Mouse (Mus musculus): ENCODE measurements around the gene Col17a1. TPM values are rescaled to one million over a fixed set of nuclear protein-coding genes. Genes with fewer than 3 reads are reported as not detected.

Gene Col17a1
- polyA plus RNA-seq, 1 experiment from 2014 or later: 0.13 TPM

- no peaks in the 10 kb centered on the region for H3K9me3 ChIP-seq
- H3K4me1 ChIP-seq (replicated peaks): no peaks in the 10 kb centered on the region
- H3K4me2 ChIP-seq: no peak overlapping the region
- no peaks in the 10 kb centered on the region for H3K27me3 ChIP-seq
- H3K9ac ChIP-seq: no peak overlapping the region
- no peak for ATAC-seq (ENCODE audit: low FRiP score, low read depth)
- no peak overlapping the region for H3K4me3 ChIP-seq
- no peak overlapping the region for H3K27ac ChIP-seq (replicated peaks)
- 75% methylated on average over 13 of the region's 13 CpGs for WGBS
- H3K36me3 ChIP-seq: no peaks in the 10 kb centered on the region
Measured at GRCm38 (mm10) chr19:47705080-47705771, 13.3 kb upstream of the Col17a1 start.

- WGBS: 87% methylated on average over 8 of the region's 8 CpGs
- no peak overlapping the region for H3K27ac ChIP-seq (replicated peaks)
- no peaks in the 10 kb centered on the region for H3K4me1 ChIP-seq (replicated peaks)
- no peak overlapping the region for H3K4me3 ChIP-seq
- no peaks in the 10 kb centered on the region for H3K9me3 ChIP-seq
- no peaks in the 10 kb centered on the region for H3K27me3 ChIP-seq
- no peaks in the 10 kb centered on the region for H3K36me3 ChIP-seq
- H3K9ac ChIP-seq: no peak overlapping the region
- no peak overlapping the region for H3K4me2 ChIP-seq
- ATAC-seq (ENCODE audit: low FRiP score, low read depth): no peak
Measured at GRCm38 (mm10) chr19:47700509-47700908, 8.6 kb upstream of the Col17a1 start.

- no peak for ATAC-seq (ENCODE audit: low FRiP score, low read depth)
- Histone ChIP-seq H3K36me3 (no peaks in the 10 kb centered on the region), H3K27ac (replicated peaks) (no peak overlapping the region), H3K9ac (no peak overlapping the region), H3K4me3 (no peak overlapping the region), H3K4me2 (no peak overlapping the region), H3K27me3 (no peaks in the 10 kb centered on the region), H3K9me3 (no peaks in the 10 kb centered on the region), H3K4me1 (replicated peaks) (no peaks in the 10 kb centered on the region)
- 74% methylated on average over 9 of the region's 9 CpGs for WGBS
Measured at GRCm38 (mm10) chr19:47699743-47700142, 7.8 kb upstream of the Col17a1 start.

GRCm38 (mm10) chr19:47698266-47698665 is 6.4 kb upstream of the Col17a1 start:
- Histone ChIP-seq H3K9me3 (no peaks in the 10 kb centered on the region), H3K36me3 (no peaks in the 10 kb centered on the region), H3K27me3 (no peaks in the 10 kb centered on the region), H3K4me2 (no peak overlapping the region), H3K9ac (no peak overlapping the region), H3K4me3 (no peak overlapping the region), H3K27ac (replicated peaks) (no peak overlapping the region), H3K4me1 (replicated peaks) (no peaks in the 10 kb centered on the region)
- 83% methylated on average over 9 of the region's 9 CpGs for WGBS
- no peak for ATAC-seq (ENCODE audit: low FRiP score, low read depth)

- 88% methylated on average over 11 of the region's 11 CpGs for WGBS
- H3K4me1 ChIP-seq (replicated peaks): no peaks in the 10 kb centered on the region
- H3K9me3 ChIP-seq: no peaks in the 10 kb centered on the region
- H3K4me3 ChIP-seq: no peak overlapping the region
- no peak for ATAC-seq (ENCODE audit: low FRiP score, low read depth)
- H3K36me3 ChIP-seq: no peaks in the 10 kb centered on the region
- no peak overlapping the region for H3K27ac ChIP-seq (replicated peaks)
- H3K4me2 ChIP-seq: no peak overlapping the region
- H3K9ac ChIP-seq: no peak overlapping the region
- H3K27me3 ChIP-seq: no peaks in the 10 kb centered on the region
Measured at GRCm38 (mm10) chr19:47697067-47697466, 5.2 kb upstream of the Col17a1 start.

- Histone ChIP-seq H3K27me3 (no peaks in the 10 kb centered on the region), H3K4me1 (replicated peaks) (no peaks in the 10 kb centered on the region), H3K36me3 (no peaks in the 10 kb centered on the region), H3K4me2 (no peak overlapping the region), H3K9ac (no peak overlapping the region), H3K27ac (replicated peaks) (no peak overlapping the region), H3K9me3 (no peaks in the 10 kb centered on the region), H3K4me3 (no peak overlapping the region)
- no peak for ATAC-seq (ENCODE audit: low FRiP score, low read depth)
- whole genome bisulfite sequencing: 92% methylated on average over 8 of the region's 8 CpGs
Measured at GRCm38 (mm10) chr19:47696411-47696810, 4.5 kb upstream of the Col17a1 start.

GRCm38 (mm10) chr19:47695725-47696124 is 3.8 kb upstream of the Col17a1 start:
- no peaks in the 10 kb centered on the region for H3K27me3 ChIP-seq
- no peak for ATAC-seq (ENCODE audit: low FRiP score, low read depth)
- H3K9ac ChIP-seq: no peak overlapping the region
- no peaks in the 10 kb centered on the region for H3K9me3 ChIP-seq
- no peaks in the 10 kb centered on the region for H3K36me3 ChIP-seq
- H3K4me1 ChIP-seq (replicated peaks): no peaks in the 10 kb centered on the region
- H3K4me3 ChIP-seq: no peak overlapping the region
- 92% methylated on average over 6 of the region's 6 CpGs for WGBS
- H3K4me2 ChIP-seq: no peak overlapping the region
- no peak overlapping the region for H3K27ac ChIP-seq (replicated peaks)

GRCm38 (mm10) chr19:47689592-47689991 is 2.3 kb downstream of the Col17a1 start:
- Histone ChIP-seq H3K4me1 (replicated peaks) (no peaks in the 10 kb centered on the region), H3K4me3 (no peak overlapping the region), H3K9ac (no peak overlapping the region), H3K4me2 (no peak overlapping the region), H3K9me3 (no peaks in the 10 kb centered on the region), H3K27ac (replicated peaks) (no peak overlapping the region), H3K36me3 (no peaks in the 10 kb centered on the region), H3K27me3 (no peaks in the 10 kb centered on the region)
- 89% methylated on average over 7 of the region's 7 CpGs for whole genome bisulfite sequencing
- no peak for ATAC-seq (ENCODE audit: low FRiP score, low read depth)

- Histone ChIP-seq H3K9ac (no peak overlapping the region), H3K9me3 (no peaks in the 10 kb centered on the region), H3K4me2 (no peak overlapping the region), H3K27ac (replicated peaks) (no peak overlapping the region), H3K4me3 (no peak overlapping the region), H3K36me3 (no peaks in the 10 kb centered on the region), H3K4me1 (replicated peaks) (no peaks in the 10 kb centered on the region), H3K27me3 (no peaks in the 10 kb centered on the region)
- 86% methylated on average over 12 of the region's 12 CpGs for WGBS
- ATAC-seq (ENCODE audit: low FRiP score, low read depth): no peak
Measured at GRCm38 (mm10) chr19:47678675-47679074, 13.2 kb downstream of the Col17a1 start.

- H3K4me1 ChIP-seq (replicated peaks): no peaks in the 10 kb centered on the region
- H3K27ac ChIP-seq (replicated peaks): no peak overlapping the region
- H3K36me3 ChIP-seq: no peaks in the 10 kb centered on the region
- H3K9ac ChIP-seq: no peak overlapping the region
- ATAC-seq (ENCODE audit: low FRiP score, low read depth): no peak
- no peak overlapping the region for H3K4me2 ChIP-seq
- H3K9me3 ChIP-seq: no peaks in the 10 kb centered on the region
- no peak overlapping the region for H3K4me3 ChIP-seq
- WGBS: 38% methylated on average over 8 of the region's 8 CpGs
- no peaks in the 10 kb centered on the region for H3K27me3 ChIP-seq
Measured at GRCm38 (mm10) chr19:47674419-47674818, 17.5 kb downstream of the Col17a1 start.

- Histone ChIP-seq H3K4me2 (no peak overlapping the region), H3K4me3 (no peak overlapping the region), H3K27me3 (no peaks in the 10 kb centered on the region), H3K4me1 (replicated peaks) (no peaks in the 10 kb centered on the region), H3K27ac (replicated peaks) (no peak overlapping the region), H3K9me3 (no peaks in the 10 kb centered on the region), H3K36me3 (no peaks in the 10 kb centered on the region), H3K9ac (no peak overlapping the region)
- WGBS: 72% methylated on average over 9 of the region's 9 CpGs
- no peak for ATAC-seq (ENCODE audit: low FRiP score, low read depth)
Measured at GRCm38 (mm10) chr19:47668399-47668798, 23.5 kb downstream of the Col17a1 start.

- no peaks in the 10 kb centered on the region for H3K9me3 ChIP-seq
- no peaks in the 10 kb centered on the region for H3K27me3 ChIP-seq
- no peak overlapping the region for H3K9ac ChIP-seq
- ATAC-seq (ENCODE audit: low FRiP score, low read depth): no peak
- WGBS: 69% methylated on average over 8 of the region's 8 CpGs
- H3K4me1 ChIP-seq (replicated peaks): no peaks in the 10 kb centered on the region
- no peak overlapping the region for H3K27ac ChIP-seq (replicated peaks)
- no peaks in the 10 kb centered on the region for H3K36me3 ChIP-seq
- H3K4me2 ChIP-seq: no peak overlapping the region
- no peak overlapping the region for H3K4me3 ChIP-seq
Measured at GRCm38 (mm10) chr19:47667601-47668000, 24.3 kb downstream of the Col17a1 start.
